Mouse (Mus musculus): ENCODE measurements around the gene Fam213b.

The Fam213b gene

DNA sequence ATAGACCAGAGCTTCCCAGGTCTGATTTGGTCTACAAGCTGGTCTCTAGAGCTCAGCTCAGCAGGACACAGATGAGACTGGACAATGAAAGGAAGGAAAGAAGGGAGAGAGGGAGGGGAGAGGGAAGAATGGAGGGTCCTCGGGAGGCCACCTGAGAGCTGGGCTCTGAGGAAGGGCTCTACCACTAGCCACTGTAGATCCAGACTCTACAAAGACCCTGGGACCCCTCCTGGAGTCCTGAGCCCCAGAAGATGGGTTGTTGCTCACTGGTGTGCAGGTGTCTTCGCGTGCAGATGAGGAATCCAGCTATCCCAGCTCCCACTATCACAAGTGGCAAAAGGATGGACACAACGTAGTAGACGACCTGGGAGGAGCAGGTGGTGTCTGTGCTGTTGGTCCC is 24.0 kb upstream of the Fam213b start:
- no peak for DNase-seq (ENCODE audit: low spot score)

DNA sequence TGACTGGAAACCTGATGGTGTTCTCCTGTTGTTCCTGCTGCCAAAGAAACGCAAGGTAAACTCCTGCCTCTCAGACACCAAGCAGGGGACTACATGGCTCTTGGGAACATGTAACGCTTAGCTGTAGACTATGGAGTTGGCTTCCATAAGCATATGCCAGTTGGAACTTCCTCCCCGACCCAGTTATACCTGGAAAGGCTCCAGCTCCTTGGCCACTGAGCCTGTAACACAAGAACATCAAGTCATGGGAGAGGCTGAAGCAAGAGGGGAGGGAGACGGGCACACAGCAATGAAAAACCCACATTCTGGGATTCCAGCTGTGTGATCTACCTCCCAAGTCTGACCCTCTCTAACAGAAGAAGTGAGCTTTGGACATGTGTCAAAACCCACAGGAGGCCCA is 23.4 kb upstream of the Fam213b start:
- no peak for DNase-seq (ENCODE audit: low spot score)

DNA sequence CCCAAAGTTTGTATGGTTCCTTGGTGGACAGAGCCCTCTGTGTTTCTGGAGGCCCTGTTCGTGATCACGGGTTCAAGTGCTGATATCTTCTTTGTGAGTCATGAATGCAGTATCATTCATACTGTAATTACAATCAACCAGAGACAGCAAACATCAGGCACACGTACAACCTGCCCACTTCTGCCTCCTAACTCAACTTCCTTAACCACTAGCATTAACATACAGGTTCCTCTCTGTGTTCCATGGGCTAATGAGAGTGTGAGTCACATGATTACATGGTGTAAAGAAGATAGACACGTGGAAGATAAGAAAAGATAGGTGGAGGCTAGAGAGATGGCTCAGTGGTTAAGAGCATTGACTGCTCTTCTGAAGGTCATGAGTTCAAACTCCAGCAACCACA is 17.7 kb upstream of the Fam213b start:
- DNase-seq (ENCODE audit: low spot score): no peak

DNA sequence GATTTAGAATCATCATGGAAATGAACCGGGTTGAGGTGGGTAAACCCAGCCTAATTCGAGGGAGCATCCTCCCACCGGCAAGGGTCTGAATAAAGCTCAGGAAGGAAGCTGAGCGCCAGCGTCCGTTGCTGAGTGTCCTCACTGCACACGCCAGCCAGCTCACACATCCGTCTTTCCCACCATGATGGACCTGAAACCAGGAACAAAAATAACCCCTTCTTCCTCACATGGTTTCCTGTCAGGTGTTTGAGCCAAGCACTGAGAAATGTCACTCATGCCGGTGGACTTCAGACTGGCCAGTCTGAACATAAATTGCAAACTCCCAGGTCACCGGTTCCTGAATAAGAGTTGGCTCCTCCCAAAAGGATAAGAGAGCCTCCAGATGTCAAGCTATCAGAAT is 16.4 kb upstream of the Fam213b start:
- no peak for DNase-seq (ENCODE audit: low spot score)

DNA sequence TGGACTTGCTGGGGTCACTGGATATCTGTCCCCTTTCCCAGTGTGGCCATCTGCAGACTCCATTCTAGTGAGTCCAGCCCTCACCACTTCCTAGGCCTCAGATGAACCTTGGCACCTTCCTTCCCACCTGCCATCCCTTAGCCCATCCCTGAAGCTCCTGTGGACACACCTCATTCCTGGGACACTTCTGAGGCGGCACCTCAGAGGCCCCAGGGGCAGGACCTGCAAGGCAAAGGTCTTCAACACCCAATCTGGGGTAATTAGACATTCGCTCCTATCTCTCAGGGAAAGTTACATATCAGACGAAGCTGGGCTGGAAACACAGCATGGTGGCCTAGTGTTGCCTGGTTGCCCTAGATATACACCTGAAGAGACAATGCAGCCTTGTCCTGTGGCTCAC is 15.8 kb upstream of the Fam213b start:
- DNase-seq (ENCODE audit: low spot score): no peak

DNA sequence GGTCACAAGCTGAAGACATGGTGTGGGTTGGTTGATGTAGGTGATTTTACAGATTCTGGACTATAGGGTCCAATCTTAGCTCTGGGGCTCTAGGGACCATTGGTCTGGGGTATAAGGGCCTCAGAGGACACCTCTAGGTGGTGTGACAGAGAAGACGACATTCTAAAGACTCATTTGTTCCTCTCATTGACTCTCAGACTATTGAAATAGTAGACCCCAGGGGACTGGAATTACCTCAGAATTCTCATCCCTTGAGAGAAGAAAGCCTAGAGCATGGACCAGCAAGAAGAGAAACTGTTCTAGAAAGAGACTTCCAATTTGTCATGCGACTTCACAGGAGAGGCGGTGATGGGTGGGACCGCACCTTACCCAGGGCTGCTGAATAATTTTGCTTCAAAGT is 15.3 kb upstream of the Fam213b start:
- DNase-seq (ENCODE audit: low spot score): no peak

DNA sequence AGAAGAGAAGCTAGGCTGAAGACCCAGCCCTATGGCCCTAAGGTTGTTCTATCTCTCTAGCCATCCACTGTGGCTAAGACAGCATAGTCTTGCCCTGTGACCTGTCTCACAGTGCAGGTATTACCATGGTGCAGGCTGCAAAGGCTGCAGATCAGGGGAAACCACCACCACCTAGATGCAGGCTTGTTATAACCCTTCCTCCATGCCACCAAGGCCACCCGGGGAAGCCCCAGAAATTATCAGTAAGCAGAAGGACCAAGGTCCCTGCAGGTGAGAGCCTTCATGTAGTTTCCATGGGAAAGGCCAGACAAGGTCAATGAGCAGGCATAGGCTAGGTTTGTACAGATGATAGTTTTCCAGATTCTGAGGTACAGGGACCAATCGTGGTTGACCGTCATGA is 14.9 kb upstream of the Fam213b start:
- DNase-seq (ENCODE audit: low spot score): no peak

DNA sequence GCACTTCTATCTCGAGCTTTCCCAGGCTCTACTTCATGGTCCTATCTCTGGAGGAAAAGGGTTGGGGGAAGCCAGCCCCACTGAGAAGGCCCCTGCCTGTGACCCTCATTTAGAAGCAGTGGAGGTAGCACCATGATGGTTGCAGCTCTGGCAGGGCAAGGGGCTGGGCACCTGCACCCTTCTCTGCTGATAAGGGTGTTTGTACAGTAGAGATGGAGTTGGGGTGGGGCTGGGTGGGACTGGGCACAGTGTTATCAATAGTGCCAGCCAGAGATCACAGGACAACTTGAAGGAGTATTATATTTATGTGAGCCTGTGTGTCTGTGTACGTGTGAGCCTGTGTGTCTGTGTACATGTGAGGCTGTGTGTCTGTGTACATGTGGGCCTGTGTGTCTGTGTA is 12.7 kb upstream of the Fam213b start:
- no peak for DNase-seq (ENCODE audit: low spot score)

DNA sequence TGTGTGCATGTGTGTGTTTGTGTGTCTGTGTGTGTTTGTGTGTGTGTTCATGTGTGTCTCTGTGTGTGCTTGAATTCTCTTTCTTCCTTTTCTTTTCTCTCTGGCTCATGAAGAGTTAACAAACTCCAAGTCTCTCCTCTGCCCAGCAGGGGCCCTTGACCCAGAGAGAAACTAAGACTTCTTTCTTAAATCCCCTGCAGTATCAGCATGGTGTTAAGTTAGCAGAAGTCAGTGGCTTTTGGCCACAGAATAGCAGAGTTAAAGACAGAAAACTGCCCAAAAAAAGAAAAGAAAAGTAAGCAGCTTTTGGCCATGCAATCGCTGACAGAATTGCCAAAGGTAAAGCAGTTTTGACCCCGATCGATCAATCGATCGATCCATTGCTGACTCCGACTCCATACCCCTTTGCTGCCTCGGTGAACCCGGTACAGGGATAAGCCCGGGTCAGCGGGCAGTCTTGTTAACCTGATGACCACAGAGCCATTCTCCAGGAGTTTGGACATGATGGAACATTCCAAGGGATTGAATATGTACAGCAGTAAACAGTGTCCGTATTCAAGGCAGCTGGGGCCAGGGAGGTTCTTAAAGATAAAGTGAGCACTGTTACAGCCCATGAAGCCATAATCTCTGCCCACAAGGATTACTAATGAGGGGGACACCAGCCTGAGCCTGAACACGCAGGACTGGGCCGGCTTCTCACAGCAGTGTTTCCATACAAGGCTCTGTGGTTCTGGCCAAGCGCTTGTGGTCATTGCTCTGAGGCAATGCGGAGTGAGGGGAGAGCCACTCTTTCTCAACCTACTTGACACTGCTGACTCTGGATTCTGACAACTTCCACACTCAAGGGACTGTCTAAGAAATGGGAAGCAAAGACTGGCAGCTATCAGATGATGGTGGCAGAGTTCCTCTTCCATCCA is 11.9 kb upstream of the Fam213b start:
- no peak for DNase-seq (ENCODE audit: low spot score)

DNA sequence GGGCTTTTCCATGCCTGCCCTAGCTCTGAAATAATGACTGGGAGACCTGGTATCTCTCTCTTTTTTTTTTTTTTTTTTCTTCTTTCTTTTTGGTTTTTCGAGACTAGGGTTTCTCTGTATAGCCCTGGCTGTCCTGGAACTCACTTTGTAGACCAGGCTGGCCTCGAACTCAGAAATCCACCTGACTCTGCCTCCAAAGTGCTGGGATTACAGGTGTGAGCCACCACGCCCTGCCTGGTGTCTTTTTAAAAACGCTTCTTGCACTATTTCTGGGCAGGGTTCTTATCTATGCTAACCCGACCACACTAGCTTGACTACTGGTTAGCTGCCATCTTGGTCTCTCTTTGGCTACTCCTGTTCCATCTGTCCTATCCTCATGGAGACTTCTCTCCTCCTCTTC is 9.6 kb upstream of the Fam213b start:
- no peak for DNase-seq (ENCODE audit: low spot score)

DNA sequence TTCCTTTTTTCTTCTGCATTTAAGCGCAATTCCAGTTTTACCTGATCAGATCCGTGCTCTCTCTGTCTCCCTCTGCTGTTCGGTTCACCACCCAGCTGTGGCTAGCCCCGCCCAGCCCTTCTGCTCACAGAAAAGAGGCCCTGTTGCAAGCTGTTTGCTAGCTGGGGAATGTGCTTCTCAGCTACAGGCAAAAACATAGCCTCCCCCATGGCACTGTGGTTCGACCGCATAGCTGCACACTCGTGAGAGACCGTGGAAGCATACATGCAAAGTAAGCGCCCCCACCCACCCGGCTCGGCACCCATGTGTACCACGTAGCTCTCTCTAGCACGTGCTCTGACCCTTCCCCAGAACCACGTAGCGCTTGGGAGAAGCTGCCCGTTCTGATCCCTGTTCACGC is 8.9 kb upstream of the Fam213b start:
- peak; percentile 74 for DNase-seq (ENCODE audit: low spot score)

DNA sequence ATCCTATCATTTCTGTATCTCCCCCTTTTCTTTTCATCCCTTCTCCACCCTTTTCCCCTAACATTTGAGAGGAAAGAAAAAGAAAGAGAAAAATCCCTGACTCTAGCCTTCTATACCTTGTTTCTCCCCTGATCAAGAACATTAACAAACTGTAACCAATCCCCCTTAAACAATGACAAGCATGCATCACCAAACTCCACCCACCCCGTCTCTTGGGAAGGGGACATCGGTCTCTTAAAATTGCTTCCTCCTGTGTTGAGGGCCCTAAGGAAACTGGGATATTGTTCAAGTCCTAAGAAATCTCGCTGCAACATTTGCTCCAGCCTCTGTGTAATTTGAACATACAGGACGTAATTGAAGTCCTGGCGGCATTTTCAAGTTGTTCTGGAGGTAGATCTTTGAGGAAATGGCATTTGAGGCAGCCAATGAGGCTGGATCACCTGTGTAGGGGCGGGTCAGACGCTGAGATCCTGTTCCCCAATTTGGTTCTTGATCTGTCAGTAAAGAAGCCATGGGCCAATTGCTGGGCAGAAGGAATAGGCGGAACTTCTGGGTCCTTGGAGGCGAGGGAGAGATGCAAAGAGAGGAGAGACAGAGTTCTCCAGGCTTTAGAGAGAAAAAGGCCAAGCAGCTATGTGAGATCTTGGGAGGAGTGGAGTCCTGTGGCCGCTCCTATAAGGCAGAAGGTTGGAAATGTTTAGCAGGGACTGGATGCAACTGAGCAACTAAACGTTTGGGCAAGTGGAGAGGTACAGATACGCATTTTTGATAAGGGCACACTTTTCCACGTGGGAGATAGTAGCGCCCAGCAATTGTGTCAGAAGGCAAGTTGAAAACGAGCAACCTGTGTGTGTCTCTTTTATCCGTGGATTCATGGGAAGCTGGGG is 5.5 kb upstream of the Fam213b start:
- peak; percentile 83 for DNase-seq (ENCODE audit: low spot score)

DNA sequence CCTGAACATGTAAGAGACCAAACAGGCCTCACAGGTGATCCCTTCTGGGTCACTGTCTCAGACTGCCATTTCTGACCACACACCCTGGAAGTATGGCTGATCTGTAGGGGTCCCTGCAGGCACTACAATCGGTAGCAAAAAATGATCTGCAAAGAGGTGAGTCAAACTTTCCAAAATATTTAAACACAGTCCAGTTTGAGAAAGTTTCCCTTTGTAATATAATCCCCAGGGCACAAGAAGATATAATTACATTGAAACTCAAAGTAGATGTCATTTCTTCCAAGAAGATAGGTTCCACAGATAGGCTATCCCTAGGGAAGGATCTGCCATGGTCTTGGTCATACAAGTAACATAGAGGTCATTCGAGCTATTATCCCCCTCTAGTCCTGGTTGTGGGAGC is 3.4 kb upstream of the Fam213b start:
- no peak for DNase-seq (ENCODE audit: low spot score)

DNA sequence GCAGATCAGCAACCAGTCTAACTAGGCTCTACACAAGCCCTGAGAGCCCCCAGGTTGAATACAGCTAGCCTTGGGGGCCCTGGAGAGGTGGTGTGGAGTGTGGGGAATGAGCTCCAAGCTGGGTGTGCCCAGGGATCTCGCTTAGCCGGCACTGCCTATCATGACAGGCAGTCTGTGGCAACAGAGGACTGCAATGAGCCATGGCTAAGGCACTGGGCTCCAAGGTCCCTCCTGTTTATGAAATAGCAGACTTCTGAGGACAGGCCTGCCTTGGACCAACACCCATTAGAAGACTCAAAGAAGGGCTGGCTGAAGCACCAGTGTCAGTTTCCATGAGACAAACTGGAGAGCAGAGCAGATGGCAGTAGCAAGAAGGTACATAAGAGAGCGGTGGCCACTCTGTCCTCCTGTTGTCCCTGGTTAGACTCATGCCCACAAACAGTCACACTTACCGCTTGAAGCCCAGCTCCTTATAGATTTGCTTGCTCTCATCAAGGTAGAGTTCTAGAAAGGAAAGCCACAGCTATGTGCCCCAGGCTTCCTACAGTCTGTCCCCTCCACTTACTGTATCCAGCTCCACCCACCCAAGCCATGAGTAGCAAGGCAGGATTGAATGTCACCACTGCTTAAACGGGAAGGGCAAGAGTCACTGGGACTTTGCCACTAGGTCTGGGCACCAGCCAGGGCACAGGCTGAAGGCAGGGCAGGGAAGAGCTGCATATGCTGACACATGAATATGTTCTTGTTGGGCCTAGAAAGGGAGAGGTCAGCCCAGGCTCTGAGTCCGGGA is 1.1 kb downstream of the Fam213b start:
- DNase-seq (ENCODE audit: low spot score): no peak

DNA sequence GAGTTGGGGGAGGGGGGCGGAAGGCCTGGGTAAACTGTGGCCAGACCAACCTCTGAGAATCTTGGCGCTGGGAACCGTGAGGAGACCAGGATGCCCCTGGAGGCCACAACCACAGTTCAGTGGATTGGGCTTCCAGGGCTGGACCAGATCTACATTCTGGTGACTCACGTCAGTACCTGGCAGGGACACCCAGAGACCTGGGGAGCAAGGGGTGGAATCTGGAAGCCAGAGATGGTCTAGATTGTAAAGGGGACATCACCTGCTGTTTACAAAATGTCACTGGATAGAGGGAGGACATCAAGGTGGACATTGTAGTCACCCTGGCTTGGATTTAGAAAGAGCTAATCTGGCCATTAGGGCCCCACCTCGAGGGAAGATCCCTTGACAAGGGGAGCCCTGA is 3.4 kb downstream of the Fam213b start:
- no peak for DNase-seq (ENCODE audit: low spot score)

DNA sequence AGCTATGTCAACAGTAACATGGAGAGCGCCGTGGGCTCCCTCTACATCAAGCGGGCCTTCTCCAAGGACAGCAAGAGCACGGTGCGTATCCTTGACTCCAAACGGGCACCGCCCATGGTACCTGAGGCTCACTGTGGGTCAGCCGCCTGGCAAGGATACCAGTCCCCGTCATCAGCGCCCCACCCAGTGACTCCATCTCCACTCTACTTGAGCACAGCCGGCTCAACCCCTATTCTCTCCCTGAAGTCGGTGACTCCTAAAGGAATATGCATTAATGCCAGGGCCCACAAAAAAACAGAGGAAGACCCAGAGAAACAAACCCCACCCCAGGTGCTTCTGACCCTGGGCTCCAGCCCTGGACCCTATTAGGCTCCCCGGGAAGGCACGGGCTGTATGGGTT is 8.0 kb downstream of the Fam213b start:
- DNase-seq (ENCODE audit: low spot score): no peak

DNA sequence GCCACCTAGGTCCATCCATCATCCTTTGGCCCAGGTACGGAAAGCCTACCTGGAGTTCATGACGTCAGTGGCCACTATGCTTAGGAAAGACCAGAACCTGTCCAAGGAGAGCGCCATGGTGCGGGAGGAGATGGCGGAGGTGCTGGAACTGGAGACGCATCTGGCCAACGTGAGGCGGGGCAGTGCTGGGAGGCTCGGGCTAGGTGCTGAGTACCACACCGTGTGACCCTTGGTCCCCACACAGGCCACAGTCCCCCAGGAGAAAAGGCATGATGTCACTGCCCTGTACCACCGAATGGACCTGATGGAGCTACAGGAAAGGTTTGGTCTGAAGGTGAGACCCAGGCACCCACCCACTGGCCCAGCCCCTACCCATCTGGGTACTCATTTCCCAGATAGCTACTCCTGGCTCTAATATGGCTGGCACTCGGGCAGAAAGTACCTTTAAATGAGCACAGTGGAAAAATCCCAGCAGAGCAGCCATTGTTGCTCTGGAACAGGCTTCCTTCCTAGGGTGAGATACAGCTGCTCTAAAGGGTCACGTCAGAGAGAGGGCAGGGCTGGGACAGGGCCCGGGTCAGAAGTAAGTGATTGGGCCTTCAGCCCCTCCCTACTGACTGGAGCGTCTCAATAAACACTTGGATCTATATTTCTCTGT is 11.2 kb downstream of the Fam213b start:
- no peak for DNase-seq (ENCODE audit: low spot score)

DNA sequence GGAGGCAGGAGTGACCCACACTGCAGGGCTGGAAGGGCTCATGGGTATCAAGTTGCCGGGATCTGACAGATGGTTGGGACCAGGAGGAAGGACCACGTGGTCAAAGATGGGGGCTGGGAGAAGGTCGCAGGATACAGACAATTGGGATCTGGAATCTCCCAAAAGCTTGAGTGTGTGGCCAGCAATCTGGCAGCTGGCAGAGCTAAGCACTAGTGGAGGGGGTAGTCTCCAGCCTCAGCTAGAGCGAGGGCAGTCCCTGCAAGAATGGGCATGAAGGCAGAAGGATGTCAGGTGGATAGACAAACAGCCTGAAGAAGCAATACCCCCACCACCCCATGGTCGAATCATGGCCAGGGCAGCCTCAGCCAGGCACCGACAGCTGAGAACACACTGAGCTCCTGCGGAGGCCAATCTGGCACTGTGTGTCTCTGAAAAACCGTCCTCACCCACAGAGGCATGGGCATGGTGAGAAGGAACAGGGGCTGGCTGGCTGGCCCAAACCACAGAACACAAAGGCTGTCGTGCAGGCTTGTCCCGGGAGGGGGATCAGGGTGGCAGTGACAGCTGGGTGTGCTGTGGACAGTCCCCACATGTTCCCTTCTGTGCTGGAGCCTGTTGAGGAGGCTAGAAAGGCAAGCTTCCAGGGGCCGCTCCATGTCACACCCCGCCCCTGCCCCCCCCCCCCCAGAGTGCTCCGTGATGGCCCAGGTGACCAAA is 11.9 kb downstream of the Fam213b start:
- no peak for DNase-seq (ENCODE audit: low spot score)

DNA sequence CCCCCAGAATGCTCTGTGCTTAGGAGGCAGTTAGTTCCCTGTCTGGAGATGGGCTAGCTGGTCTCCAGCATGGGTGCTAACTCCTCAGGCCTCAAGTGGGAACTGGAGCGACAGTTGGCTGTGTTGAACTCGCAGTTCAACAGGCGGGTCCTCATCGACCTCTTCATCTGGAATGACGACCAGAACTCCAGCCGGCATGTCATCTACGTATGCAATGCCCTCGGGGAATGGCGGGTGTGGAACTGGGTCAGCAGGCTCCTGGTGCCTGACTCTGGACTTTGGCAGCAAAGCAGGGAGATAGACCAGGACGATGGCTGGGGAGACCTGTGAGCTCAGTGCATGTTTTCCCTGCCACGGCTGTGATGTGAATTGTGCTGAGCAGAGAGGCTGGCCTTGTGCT is 13.5 kb downstream of the Fam213b start:
- no peak for DNase-seq (ENCODE audit: low spot score)

DNA sequence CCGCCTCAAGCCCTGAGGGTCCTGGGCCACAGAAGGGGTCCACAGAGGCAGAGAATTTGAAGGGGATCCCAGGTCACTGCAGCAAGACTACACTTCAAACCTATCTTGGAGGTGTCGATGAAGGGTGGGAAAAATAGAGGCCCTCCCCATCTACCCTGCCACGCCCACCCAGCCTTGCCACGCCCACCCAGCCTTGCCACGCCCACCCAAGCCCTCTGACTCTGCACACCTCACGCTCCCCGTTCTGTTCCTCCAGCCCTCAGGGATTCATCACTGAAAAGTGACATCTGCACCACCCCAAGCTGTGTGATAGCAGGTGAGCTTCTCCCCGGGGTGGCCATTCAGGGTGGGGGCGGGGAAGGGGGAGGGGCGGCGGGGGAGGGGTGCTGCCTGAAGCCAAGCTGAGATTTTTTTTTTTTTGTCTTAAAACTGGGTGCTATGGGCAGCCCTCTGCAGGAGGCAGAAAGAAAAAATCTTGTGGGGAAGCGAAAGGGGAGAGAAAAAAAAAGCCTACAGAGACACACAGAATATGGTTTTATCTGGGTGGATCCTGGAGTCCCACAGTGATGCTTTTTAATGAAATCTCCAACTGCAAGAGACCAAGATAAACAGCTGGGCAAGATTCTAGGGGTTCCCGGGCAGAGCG is 16.8 kb downstream of the Fam213b start:
- no peak for DNase-seq (ENCODE audit: low spot score)

DNA sequence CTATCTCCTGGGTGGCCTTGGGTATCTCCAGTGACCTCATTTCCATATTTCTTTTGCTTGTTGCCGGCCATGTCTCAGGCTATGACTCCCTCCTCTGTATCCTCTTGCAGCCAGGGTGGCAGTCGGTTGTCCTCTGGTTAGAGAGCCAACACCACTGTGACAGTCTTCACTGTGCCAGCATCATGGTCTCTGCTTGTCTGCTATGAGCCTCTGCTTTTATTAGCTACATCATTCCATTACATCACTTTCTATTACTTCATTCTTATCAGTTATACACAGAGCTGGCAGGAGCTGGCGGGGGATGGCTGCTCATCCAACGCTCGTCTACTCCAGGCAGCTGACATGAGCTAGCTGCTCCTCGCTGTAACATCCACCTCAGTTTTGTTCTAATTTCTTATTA is 18.2 kb downstream of the Fam213b start:
- DNase-seq (ENCODE audit: low spot score): no peak

All from yolk sac, embryonic 10.5 days (tissue).